20 mouse cellular contexts compared by ENCODE assay signal in genomic region chr5:38871591-38871990, GRCm38 (mm10). TPM values are rescaled to one million over a fixed set of nuclear protein-coding genes. Genes with fewer than 3 reads are reported as not detected.
DNase-seq lines count a peak whose midpoint lies in the region; ATAC-seq and TF ChIP-seq lines count a peak whose summit lies in the region.
"Had no signal": no experiment of that assay in that cellular context is flagged by ENCODE, and none has a peak within 500 bp of the region (broad histone marks: within the 10 kb centered on the region; RNA-seq: fewer than 3 reads in every experiment).

No protein-coding gene starts in this region.

- no peak overlapping the region for H3K27ac ChIP-seq in intestine, postnatal 0 days (ENCODE audit: low read depth, low read length)
- H3K27ac ChIP-seq: embryonic facial prominence, embryonic 15.5 days; heart, embryonic 15.5 days; hindbrain, embryonic 12.5 days; limb, embryonic 12.5 days; liver, embryonic 15.5 days; neural tube, embryonic 13.5 days had no signal

- H3K9me3 ChIP-seq in intestine, postnatal 0 days (ENCODE audit: control insufficient read depth), result no peaks in the 10 kb centered on the region
- H3K9me3 ChIP-seq: embryonic facial prominence, embryonic 15.5 days; heart, embryonic 15.5 days; hindbrain, embryonic 12.5 days; limb, embryonic 12.5 days; liver, embryonic 15.5 days; megakaryocyte, embryonic 14.5 days; neural tube, embryonic 13.5 days had no signal

- no peak for TF ChIP-seq CTCF in intestine, postnatal 0 days (IDR thresholded peaks at IDR 0.05; ENCODE audit: low read depth)

- whole genome bisulfite sequencing in intestine, postnatal 0 days, result 69% methylated on average over 2 of the region's 2 CpGs

- H3K36me3 ChIP-seq in intestine, postnatal 0 days (ENCODE audit: control insufficient read depth, insufficient read depth), result no peaks in the 10 kb centered on the region
- H3K36me3 ChIP-seq: embryonic facial prominence, embryonic 15.5 days; heart, embryonic 15.5 days; hindbrain, embryonic 12.5 days; limb, embryonic 12.5 days; liver, embryonic 15.5 days; neural tube, embryonic 13.5 days had no signal

- H3K4me1 ChIP-seq in intestine, postnatal 0 days (replicated peaks; ENCODE audit: control insufficient read depth, insufficient read depth, low read length), result no peaks in the 10 kb centered on the region
- H3K4me1 ChIP-seq: embryonic facial prominence, embryonic 15.5 days; heart, embryonic 15.5 days; liver, embryonic 15.5 days; neural tube, embryonic 13.5 days had no signal

- DNase-seq in frontal cortex, postnatal 10 days (ENCODE audit: low spot score in 2 of 2), result no peak
- peak; percentile 50 to 51 for DNase-seq in right cerebral cortex, adult 2 months (ENCODE audit: low spot score in 2 of 2)
- no peak for DNase-seq in right cerebral cortex, postnatal 4 days
- peak; percentile 96 to 97 for DNase-seq in cerebellum, postnatal 25 days
- peak; percentile 55 for DNase-seq in telencephalon, adult 2 months (ENCODE audit: low read depth, low spot score)
- no peak for DNase-seq in ovary, postnatal 10 days (ENCODE audit: low spot score)
- DNase-seq: B cell, adult 2 months; kidney, adult 11 months; kidney, postnatal 14 days; lung, postnatal 10 days had no signal

- ATAC-seq in frontal cortex, adult (ENCODE audit: low TSS enrichment), result peak; percentile 88
- no peak for ATAC-seq in intestine, postnatal 0 days
- ATAC-seq: Patski had no signal

- H3K9ac ChIP-seq in intestine, postnatal 0 days (ENCODE audit: low read depth, low read length), result no peak overlapping the region
- H3K9ac ChIP-seq: embryonic facial prominence, embryonic 15.5 days; heart, embryonic 15.5 days; hindbrain, embryonic 12.5 days; limb, embryonic 12.5 days; liver, embryonic 15.5 days; neural tube, embryonic 13.5 days had no signal

- no peaks in the 10 kb centered on the region for H3K27me3 ChIP-seq in intestine, postnatal 0 days (replicated peaks; ENCODE audit: control insufficient read depth, insufficient read depth, low read length)
- H3K27me3 ChIP-seq: embryonic facial prominence, embryonic 15.5 days; heart, embryonic 15.5 days; hindbrain, embryonic 12.5 days; limb, embryonic 12.5 days; liver, embryonic 15.5 days; megakaryocyte, embryonic 14.5 days; neural tube, embryonic 13.5 days had no signal

- no peak overlapping the region for H3K4me3 ChIP-seq in intestine, postnatal 0 days (ENCODE audit: low read depth, low read length)
- H3K4me3 ChIP-seq: embryonic facial prominence, embryonic 15.5 days; heart, embryonic 15.5 days; hindbrain, embryonic 12.5 days; limb, embryonic 12.5 days; liver, embryonic 15.5 days; megakaryocyte, embryonic 14.5 days; neural tube, embryonic 13.5 days had no signal

- no peak overlapping the region for H3K4me2 ChIP-seq in intestine, postnatal 0 days (replicated peaks; ENCODE audit: low read depth)
- H3K4me2 ChIP-seq: embryonic facial prominence, embryonic 15.5 days; heart, embryonic 15.5 days; hindbrain, embryonic 12.5 days; limb, embryonic 12.5 days; liver, embryonic 15.5 days; neural tube, embryonic 13.5 days had no signal

RNA-seq across cellular contexts. Expression of gene Clnk, which starts 5.0 kb away (rescaled TPM):
- 0.13 and 0.39 TPM in 2 replicates for polyA plus RNA-seq in intestine, postnatal 0 days (2015; fragmentation: Nextera tagmentation; extraction: Ambion mirVana)
- polyA plus RNA-seq: heart, embryonic 15.5 days; limb, embryonic 12.5 days; liver, embryonic 15.5 days; neural tube, embryonic 13.5 days; Patski had no signal

Comparison
In these comparisons a context has a peak if more than half of its experiments do, and no peak if none do; other contexts are left out.
1. DNase-seq: peak in right cerebral cortex, adult 2 months (2 of 2), cerebellum, postnatal 25 days (2 of 2) and telencephalon, adult 2 months (single experiment); none in frontal cortex, postnatal 10 days (0 of 2), right cerebral cortex, postnatal 4 days (single experiment) and ovary, postnatal 10 days (single experiment).